8 mouse cellular contexts compared by ENCODE assay signal in genomic region chr7:44970231-44970691, GRCm38 (mm10). TPM values are rescaled to one million over a fixed set of nuclear protein-coding genes. Genes with fewer than 3 reads are reported as not detected.
DNase-seq lines count a peak whose midpoint lies in the region; ATAC-seq and TF ChIP-seq lines count a peak whose summit lies in the region.

No protein-coding gene starts in this region.

- 0% methylated on average over 36 of the region's 36 CpGs for WGBS in hindbrain, embryonic 16.5 days

- peak overlapping the region; percentile 46 for H3K9ac ChIP-seq in hindbrain, embryonic 16.5 days (ENCODE audit: low read depth, low read length)

- TF ChIP-seq CTCF in gastrocnemius, adult 2 months (IDR thresholded peaks at IDR 0.05) = no peak

- no peaks in the 10 kb centered on the region for H3K9me3 ChIP-seq in hindbrain, embryonic 16.5 days (ENCODE audit: control insufficient read depth, low read length)
- no peaks in the 10 kb centered on the region for H3K9me3 ChIP-seq in megakaryocyte, embryonic 14.5 days

- peaks cover 36% of the 10 kb centered on the region for H3K4me1 ChIP-seq in hindbrain, embryonic 16.5 days (ENCODE audit: control insufficient read depth, insufficient read depth, low read depth, low read length)
- peaks cover 48% of the 10 kb centered on the region for H3K4me1 ChIP-seq in megakaryocyte, embryonic 14.5 days

- H3K27ac ChIP-seq in gastrocnemius, adult 2 months = peak overlapping the region; percentile 69
- H3K27ac ChIP-seq in hindbrain, embryonic 16.5 days (ENCODE audit: low read depth, low read length) = peak overlapping the region; percentile 67

- peak overlapping the region; percentile 64 for H3K4me2 ChIP-seq in hindbrain, embryonic 16.5 days (ENCODE audit: low read length)

- DNase-seq in cerebellum, postnatal 4 days (ENCODE audit: low spot score in 2 of 2) = peak; percentile 76 to 87
- DNase-seq in gastrocnemius, adult 2 months = peak; percentile 89
- peak; percentile 86 to 93 for DNase-seq in left cerebral cortex, postnatal 10 days (ENCODE audit: extremely low spot score in 1 of 2, low spot score in 2 of 2)
- peak; percentile 78 for DNase-seq in right cerebral cortex, postnatal 14 days
- DNase-seq in urinary bladder, postnatal 14 days (ENCODE audit: low spot score) = peak; percentile 86

- no peaks in the 10 kb centered on the region for H3K27me3 ChIP-seq in hindbrain, embryonic 16.5 days (replicated peaks; ENCODE audit: control insufficient read depth, insufficient read depth, low read length)
- H3K27me3 ChIP-seq in megakaryocyte, embryonic 14.5 days (replicated peaks) = peaks cover 46% of the 10 kb centered on the region

- intact Hi-C loops in gastrocnemius, adult 2 months (cut with DNase I) = no loop called here
- intact Hi-C loops in left cerebral cortex, postnatal 10 days (cut with DNase I) = loop anchor here (5.0 kb wide), 1 partner anchor 38 kb away; no protein-coding TSS in a partner anchor

- peak overlapping the region; percentile 82 for H3K4me3 ChIP-seq in gastrocnemius, adult 2 months
- H3K4me3 ChIP-seq in hindbrain, embryonic 16.5 days (ENCODE audit: low read length) = peak overlapping the region; percentile 46
- peak overlapping the region; percentile 93 for H3K4me3 ChIP-seq in megakaryocyte, embryonic 14.5 days (replicated peaks)

- ATAC-seq in activated CD4-positive, CD25-positive, alpha-beta regulatory T cell, adult 4 months = peak; percentile 87
- ATAC-seq in hindbrain, embryonic 16.5 days = peak; percentile 96

- peaks cover 14% of the 10 kb centered on the region for H3K36me3 ChIP-seq in hindbrain, embryonic 16.5 days (ENCODE audit: control insufficient read depth, insufficient read depth, low read length)
- H3K36me3 ChIP-seq in megakaryocyte, embryonic 14.5 days (replicated peaks; ENCODE audit: low read length) = peaks cover 4% of the 10 kb centered on the region

RNA-seq across cellular contexts. Expression of gene Cpt1c, which starts 4.4 kb away (rescaled TPM):
- polyA plus RNA-seq in activated CD4-positive, CD25-positive, alpha-beta regulatory T cell, adult 4 months (2017; shearing (Covaris generic)) = under 1 TPM; 0.80 to 0.98 TPM
- total RNA-seq in gastrocnemius, adult 2 months (2021) = 1 to 10 TPM in 1 of 2 experiments, under 1 TPM in 1; 0.92 to 2.3 TPM
- polyA plus RNA-seq in hindbrain, embryonic 16.5 days (2015; fragmentation: Nextera tagmentation; extraction: Ambion mirVana) = 58.6 and 59.7 TPM in 2 replicates
- total RNA-seq in left cerebral cortex, postnatal 10 days (2021) = 10 to 100 TPM; 93.4 to 95.5 TPM
- 0.82 TPM in 1 of 2 replicates, not detected in the other for polyA plus RNA-seq in megakaryocyte, embryonic 14.5 days (2012; ENCODE audit: insufficient read depth, low replicate concordance)

RNA-seq across cellular contexts. Expression of gene Prmt1, which starts 16.1 kb away (rescaled TPM):
- polyA plus RNA-seq in activated CD4-positive, CD25-positive, alpha-beta regulatory T cell, adult 4 months (2017; shearing (Covaris generic)) = 100 to 1,000 TPM in 1 of 2 experiments, 10 to 100 TPM in 1; 38.0 to 103 TPM
- 100 to 1,000 TPM; 126 to 136 TPM for total RNA-seq in gastrocnemius, adult 2 months (2021)
- 629 and 637 TPM in 2 replicates for polyA plus RNA-seq in hindbrain, embryonic 16.5 days (2015; fragmentation: Nextera tagmentation; extraction: Ambion mirVana)
- 100 to 1,000 TPM; 253 to 257 TPM for total RNA-seq in left cerebral cortex, postnatal 10 days (2021)
- polyA plus RNA-seq in megakaryocyte, embryonic 14.5 days (2012; ENCODE audit: insufficient read depth, low replicate concordance) = 7.0 and 74.9 TPM in 2 replicates

RNA-seq across cellular contexts. Expression of gene Irf3, which starts 27.2 kb away (rescaled TPM):
- 100 to 1,000 TPM in 1 of 2 experiments, 10 to 100 TPM in 1; 88.9 to 129 TPM for polyA plus RNA-seq in activated CD4-positive, CD25-positive, alpha-beta regulatory T cell, adult 4 months (2017; shearing (Covaris generic))
- total RNA-seq in gastrocnemius, adult 2 months (2021) = 10 to 100 TPM; 18.4 to 18.9 TPM
- polyA plus RNA-seq in hindbrain, embryonic 16.5 days (2015; fragmentation: Nextera tagmentation; extraction: Ambion mirVana) = 63.5 and 65.4 TPM in 2 replicates
- total RNA-seq in left cerebral cortex, postnatal 10 days (2021) = 10 to 100 TPM; 25.5 to 32.2 TPM
- polyA plus RNA-seq in megakaryocyte, embryonic 14.5 days (2012; ENCODE audit: insufficient read depth, low replicate concordance) = 44.2 and 87.0 TPM in 2 replicates

RNA-seq across cellular contexts. Expression of gene Tsks, which starts 27.3 kb away (rescaled TPM):
- polyA plus RNA-seq in activated CD4-positive, CD25-positive, alpha-beta regulatory T cell, adult 4 months (2017; shearing (Covaris generic)) = not detected
- total RNA-seq in gastrocnemius, adult 2 months (2021) = not detected
- polyA plus RNA-seq in hindbrain, embryonic 16.5 days (2015; fragmentation: Nextera tagmentation; extraction: Ambion mirVana) = 0.15 TPM in 1 of 2 replicates, not detected in the other
- 1 to 10 TPM; 1.0 to 1.7 TPM for total RNA-seq in left cerebral cortex, postnatal 10 days (2021)
- polyA plus RNA-seq in megakaryocyte, embryonic 14.5 days (2012; ENCODE audit: insufficient read depth, low replicate concordance) = 0.62 TPM in 1 of 2 replicates, not detected in the other

RNA-seq across cellular contexts. Expression of gene Bcl2l12, which starts 28.3 kb away (rescaled TPM):
- polyA plus RNA-seq in activated CD4-positive, CD25-positive, alpha-beta regulatory T cell, adult 4 months (2017; shearing (Covaris generic)) = 10 to 100 TPM; 18.4 to 31.8 TPM
- total RNA-seq in gastrocnemius, adult 2 months (2021) = 1 to 10 TPM; 7.6 to 9.7 TPM
- 10.2 and 15.7 TPM in 2 replicates for polyA plus RNA-seq in hindbrain, embryonic 16.5 days (2015; fragmentation: Nextera tagmentation; extraction: Ambion mirVana)
- 1 to 10 TPM; 3.8 to 5.1 TPM for total RNA-seq in left cerebral cortex, postnatal 10 days (2021)
- 44.7 and 73.7 TPM in 2 replicates for polyA plus RNA-seq in megakaryocyte, embryonic 14.5 days (2012; ENCODE audit: insufficient read depth, low replicate concordance)

Comparison
In these comparisons a context has a peak if more than half of its experiments do, and no peak if none do; other contexts are left out.
1. Peak in every context shown above with its lines: DNase-seq, ATAC-seq, H3K4me3 ChIP-seq and H3K27ac ChIP-seq.
2. RNA of gene Cpt1c, which starts 4.4 kb away (polyA plus RNA-seq): 58.6 to 59.7 TPM in hindbrain, embryonic 16.5 days; 0.80 to 0.98 TPM in activated CD4-positive, CD25-positive, alpha-beta regulatory T cell, adult 4 months and 0.82 TPM in megakaryocyte, embryonic 14.5 days; every median in the first group is over 10 times any median in the second.